Mouse (Mus musculus) hematopoietic stem cell, adult 5-6 weeks (primary cell): ENCODE measurements at regions not wholly inside any gene's neighbourhood (a gene's known extent, or its start where the extent isn't known, plus 50 kb on each side); places are given as distances from the start of the nearest gene placed in this dataset.

ENCODE experiments used
- ATAC-seq, 2 experiments: fragments of 125-278 bp in 1 of 2; replicated peaks in 1 of 2; 2 replicates each; pipeline ENCODE4 v1.8.0; 2016 to 2017; ENCODE audit warnings: inconsistent platforms in 2 of 2, mild to moderate bottlenecking in 2 of 2, moderate number of reproducible peaks in 2 of 2, low read depth in 1 of 2, moderate TSS enrichment in 1 of 2; ENCODE audit not compliant: low FRiP score in 2 of 2, poor library complexity in 2 of 2, severe bottlenecking in 2 of 2, insufficient read depth in 1 of 2, low TSS enrichment in 1 of 2

DNA sequence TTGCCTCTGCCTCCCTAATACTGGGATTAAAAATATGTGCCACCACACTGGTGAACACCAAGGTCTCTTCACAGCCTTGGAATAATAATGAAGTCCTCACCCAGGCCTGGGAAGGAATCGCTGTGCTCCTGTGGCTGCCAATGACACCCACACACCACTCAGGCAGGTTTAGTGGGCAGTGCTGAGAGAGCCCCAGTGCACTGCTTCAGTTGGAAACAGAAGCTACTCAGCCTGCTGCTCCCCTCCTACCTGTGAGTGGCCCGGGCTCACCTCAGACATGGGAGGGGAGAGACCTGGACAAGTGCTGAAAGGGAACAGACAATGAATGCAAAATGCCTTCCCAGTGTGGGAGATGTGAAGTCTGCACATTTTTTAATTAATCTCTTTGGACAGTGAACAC, 188.8 kb upstream of the Ppp2r2d start:
- ATAC-seq: no peak

DNA sequence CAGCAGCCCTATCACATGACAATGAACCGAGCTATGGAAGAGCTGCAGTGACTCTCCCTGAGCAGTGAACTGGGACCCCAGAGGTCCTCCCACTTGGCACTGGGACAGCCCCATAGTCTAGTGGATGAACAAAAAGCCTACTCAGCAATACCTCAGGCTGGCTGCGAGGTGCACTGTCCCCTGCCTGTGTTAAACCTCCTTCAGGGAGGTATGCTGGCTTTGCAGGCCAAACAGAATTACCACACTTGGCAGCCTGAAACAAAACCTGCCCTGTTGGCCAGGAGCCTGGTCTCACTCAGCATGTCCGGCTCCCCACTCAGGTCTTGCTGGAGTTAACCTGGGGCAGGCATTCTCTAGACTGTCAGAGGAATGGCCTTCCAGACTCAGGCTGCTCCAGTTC, 189.9 kb upstream of the Ppp2r2d start:
- ATAC-seq: no peak

- ATAC-seq: no peak
Measured at GRCm38 (mm10) chr7:138650946-138651345, 194.9 kb upstream of the Ppp2r2d start.

GRCm38 (mm10) chr7:138647636-138648035, 198.2 kb upstream of the Ppp2r2d start:
- ATAC-seq: no peak

DNA sequence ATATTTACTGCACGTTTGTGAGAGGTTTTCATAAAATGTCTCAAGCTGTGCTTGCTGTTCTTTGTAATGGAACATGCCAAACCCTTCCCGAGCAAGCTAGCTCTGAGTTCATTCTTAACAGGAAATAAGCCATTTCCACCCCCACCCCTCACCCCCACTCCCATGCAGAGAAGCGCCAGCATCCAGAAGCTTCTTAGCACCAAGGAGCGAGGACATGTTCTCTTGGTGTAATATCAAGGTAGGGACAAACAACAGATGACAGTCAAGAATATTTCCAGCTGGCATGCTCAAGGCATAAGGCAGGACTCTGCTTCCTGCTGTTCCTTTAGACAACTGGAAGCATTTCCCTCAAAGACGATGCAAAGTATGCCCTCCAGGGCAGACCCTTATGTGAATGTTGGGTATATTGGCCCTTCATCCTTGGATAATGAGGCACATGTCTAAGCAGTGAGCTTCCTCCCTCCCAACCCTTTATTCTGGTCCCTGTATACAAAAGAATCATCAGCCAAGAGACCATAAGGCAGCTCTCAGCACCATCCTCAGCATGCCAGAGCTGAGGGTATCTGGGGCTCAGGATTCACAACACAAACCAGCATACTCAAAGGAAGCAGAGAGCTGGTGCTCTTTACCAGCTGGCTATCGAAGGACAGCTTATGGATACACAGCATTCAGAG, 205.2 kb upstream of the Ppp2r2d start:
- ATAC-seq: no peak

DNA sequence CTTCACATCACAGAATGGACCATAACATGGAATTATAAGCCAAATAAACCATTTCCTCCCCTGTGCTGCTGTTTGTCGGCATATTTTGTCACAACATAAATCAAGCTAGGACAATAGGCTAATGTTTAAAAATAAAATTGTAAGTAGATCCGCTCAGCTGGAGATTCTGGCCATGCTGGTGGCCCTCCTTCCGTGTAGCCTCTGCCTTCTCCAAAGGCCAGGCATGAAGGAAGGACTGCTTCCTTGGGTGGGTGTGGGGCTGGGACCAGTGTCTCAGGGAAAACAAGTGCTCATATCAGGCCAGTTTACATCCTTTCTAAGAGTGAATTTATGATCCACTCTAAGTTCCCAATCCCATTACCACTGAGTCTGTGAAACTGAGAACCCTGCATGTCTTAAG, 206.3 kb upstream of the Ppp2r2d start:
- ATAC-seq: no peak

GRCm38 (mm10) chr7:138626061-138626460, 219.8 kb upstream of the Ppp2r2d start:
- ATAC-seq: no peak

DNA sequence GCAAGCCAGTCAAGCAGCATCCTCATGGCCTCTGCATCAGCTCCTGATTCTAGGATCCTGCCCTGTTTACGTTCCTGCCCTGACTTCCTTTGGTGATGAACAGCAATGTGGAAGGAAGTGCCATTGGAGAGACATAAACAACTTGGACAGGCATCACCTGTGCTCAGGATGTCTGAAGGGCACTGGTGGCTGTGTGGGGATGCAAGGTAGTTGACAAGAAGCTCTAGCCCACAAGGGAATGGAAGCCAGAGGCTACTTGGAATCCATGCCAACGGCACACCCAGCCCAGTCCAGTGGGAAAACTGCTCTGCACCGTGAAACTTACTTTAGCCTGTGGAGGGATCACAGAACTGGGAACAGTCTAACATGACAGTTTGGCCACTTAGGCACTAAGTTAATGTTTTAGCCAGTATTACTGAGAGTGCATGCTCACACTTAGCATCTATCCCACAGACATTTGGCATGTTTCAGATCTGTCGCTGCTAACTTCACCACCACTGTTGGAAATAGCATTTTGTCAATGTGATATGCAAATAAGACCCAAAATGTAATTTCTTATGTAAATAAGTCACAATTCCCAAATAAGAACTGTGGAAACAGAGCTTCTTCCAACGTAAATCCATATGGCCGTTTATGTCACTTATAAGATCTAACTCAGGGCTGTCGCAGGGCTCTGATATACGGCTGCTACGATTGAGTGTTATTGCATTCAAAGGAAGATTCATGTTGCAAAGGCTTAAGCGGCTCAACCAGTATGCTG, 223.5 kb upstream of the Tcerg1l start:
- no peak for ATAC-seq

- ATAC-seq: no peak
Measured at GRCm38 (mm10) chr7:138620080-138620684, 222.7 kb upstream of the Tcerg1l start.

DNA sequence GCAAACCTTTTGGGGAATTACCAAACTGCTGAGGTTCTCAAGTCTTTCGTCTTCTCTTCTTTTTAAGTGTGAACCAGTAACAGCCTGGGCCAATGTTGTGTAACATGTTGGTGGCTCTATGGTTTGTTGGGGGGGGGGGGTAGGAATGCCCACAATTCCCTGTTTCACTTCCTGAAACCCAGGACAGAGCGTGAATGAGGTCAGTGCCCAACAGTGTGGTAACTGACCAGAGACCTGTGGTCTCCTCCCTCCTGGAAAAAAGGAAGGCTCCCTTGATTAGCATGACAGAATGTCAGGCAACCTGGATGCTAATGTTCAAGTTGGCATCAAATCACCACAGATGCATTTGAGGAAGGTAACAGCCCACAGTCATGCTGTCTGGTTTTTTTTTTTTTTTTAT, 218.9 kb upstream of the Tcerg1l start:
- no peak for ATAC-seq

DNA sequence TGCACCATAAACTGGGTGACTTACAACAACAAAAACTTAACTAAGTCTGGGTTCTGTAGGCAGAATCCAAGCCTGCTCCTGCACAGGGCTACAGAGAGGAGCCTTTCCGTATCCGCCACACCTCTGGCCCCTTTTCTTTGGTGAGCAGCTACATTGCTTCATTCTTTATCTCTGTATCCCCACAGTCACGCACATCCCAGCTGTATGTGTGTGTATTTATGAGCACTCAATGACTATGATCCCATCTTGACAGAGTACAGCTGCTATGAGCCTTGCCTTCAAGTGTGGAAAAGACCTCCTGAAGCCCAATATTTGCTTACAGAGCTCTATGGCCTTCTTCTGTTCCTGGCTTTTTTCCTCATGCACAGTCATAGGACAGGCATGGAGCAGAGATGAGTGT, 212.1 kb upstream of the Tcerg1l start:
- ATAC-seq: no peak

DNA sequence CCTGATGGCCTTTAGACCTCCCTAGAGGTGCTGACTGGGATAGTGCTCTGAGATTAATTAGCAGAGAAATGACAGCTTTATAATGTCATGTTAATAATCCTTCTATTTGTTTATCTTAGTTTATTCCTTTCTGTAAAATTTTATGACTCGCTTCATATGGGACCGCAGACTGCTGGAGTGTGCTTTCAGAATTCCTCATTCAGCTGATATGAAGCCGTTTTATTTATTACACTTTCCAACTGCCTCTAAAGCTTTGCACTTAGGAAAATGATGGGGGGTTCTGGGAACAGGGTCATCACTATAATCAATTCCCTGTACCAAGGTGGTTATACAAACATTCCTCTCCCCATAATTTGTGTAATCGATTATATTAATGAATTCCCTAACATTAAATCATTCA, 211.6 kb upstream of the Tcerg1l start:
- no peak for ATAC-seq

DNA sequence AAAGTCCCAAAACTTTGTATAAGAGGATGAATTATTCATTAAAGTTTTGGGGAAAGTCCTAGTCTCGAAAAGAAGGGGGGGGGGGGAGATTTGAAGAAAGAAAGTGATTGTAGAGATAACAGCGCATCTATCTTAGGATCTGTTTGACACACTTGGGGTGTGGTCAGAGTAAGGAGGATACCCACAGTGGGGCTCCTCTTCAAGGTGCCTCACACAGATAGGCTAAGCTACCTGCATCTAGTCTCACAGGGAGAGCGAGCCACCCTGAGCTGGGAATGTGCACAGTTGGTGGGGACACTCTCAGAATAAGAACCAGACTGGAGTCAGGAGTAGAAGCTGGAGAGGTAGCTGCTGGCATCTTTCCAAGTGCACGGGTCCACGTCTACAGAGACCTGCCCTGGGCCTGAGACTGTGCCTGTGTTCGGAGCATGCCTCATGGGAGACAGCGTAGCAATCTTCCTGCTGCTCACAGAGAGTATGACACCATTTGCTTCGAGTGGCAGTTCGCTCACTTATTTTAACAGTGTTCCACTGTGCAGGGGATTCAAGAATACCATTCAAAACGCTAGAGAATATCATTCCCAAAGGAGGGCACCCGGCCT, 208.9 kb upstream of the Tcerg1l start:
- ATAC-seq: no peak

GRCm38 (mm10) chr7:138605923-138606322, 208.4 kb upstream of the Tcerg1l start:
- no peak for ATAC-seq

DNA sequence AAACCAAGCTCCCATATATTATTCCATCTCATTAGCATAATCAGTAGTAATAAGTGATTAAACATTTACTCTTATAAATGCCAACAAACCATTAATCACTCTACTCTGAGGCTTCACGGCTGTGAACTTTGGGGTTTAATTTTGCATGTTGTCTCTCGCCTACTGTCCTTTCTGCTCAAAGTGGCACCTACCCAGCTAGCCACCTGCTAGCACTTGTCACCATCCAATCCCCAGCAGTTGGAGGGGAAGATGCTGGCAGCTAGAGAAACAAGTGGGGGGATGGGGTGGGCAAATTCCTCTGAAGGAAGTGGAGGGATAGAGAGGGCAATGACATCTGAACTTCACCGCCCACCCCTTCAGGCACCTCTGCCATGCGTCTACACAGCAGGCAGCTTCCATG, 204.2 kb upstream of the Tcerg1l start:
- no peak for ATAC-seq

- no peak for ATAC-seq
Measured at GRCm38 (mm10) chr7:138593344-138593743, 195.8 kb upstream of the Tcerg1l start.

DNA sequence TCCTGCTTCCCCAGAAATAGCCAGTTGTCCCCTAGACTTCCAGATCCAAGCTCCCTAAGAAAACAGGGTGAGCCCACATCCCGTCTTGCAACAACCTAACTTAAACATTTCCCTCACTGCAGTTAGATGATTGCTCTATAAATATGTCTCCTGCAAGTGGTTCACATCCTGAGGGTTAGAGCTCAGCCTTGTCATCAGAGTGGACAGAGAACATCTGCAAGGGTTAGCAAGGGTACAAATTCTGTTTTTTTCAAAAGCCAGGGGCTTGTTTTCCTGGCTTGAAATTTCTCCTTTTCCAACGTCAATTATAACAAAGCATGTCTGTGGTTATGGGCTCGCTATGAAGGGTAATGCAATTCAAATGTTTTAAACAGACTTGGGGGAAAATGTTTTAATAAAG, 169.8 kb upstream of the Tcerg1l start:
- ATAC-seq: no peak

DNA sequence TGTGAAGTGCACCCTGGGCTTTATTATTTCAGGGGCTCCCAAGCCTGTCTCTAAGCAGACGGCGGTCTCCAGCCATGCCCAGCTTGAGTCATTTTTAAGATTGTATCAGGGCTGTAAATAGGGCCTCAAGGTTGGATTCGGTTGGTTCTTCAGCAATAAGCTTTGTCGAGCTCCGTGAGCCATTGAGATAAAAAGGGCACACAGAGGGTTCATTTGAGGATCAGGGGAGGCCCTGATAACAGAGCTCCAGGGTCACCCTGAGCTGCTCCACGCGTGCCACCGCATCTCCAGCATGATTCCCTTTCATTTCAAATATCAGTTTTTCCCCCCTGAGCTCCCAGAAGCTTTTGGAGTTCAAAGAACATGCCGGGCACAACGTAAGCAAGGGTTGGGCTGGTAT, 154.1 kb upstream of the Tcerg1l start:
- ATAC-seq: no peak
